Mouse (Mus musculus): ENCODE measurements around the gene Thegl.
"Not testable (repeated sequence)": the region's sequence is repeated elsewhere in the genome, so short reads cannot be mapped to it uniquely, and the experiment has no call there.

The Thegl gene

GRCm38 (mm10) chr5:77015544-77016482, at the start of gene Thegl:
Gene Thegl, plus strand, starts transcription at chr5:77016023.
- DNase-seq (ENCODE audit: low read depth, low spot score) = peak; percentile 90

GRCm38 (mm10) chr5:76969250-76969649, 46.6 kb upstream of the Thegl start:
- DNase-seq (ENCODE audit: low read depth, low spot score) = no peak

- not testable (repeated sequence) for DNase-seq (ENCODE audit: low read depth, low spot score)
These were observed 44.7 kb upstream of the Thegl start for GRCm38 (mm10) chr5:76971115-76971514.

GRCm38 (mm10) chr5:76973488-76973887, 42.3 kb upstream of the Thegl start:
- DNase-seq (ENCODE audit: low read depth, low spot score) = no peak

- DNase-seq (ENCODE audit: low read depth, low spot score) = no peak
These were observed 41.6 kb upstream of the Thegl start for GRCm38 (mm10) chr5:76974207-76974553.

GRCm38 (mm10) chr5:76974554-76975285, 41.1 kb upstream of the Thegl start, which contains the start of gene Srp72:
Gene Srp72, plus strand, starts transcription at chr5:76974683.
- peak; percentile 91 for DNase-seq (ENCODE audit: low read depth, low spot score)

GRCm38 (mm10) chr5:76975736-76976135, 40.1 kb upstream of the Thegl start:
- DNase-seq (ENCODE audit: low read depth, low spot score) = no peak

- DNase-seq (ENCODE audit: low read depth, low spot score) = no peak
These were observed 31.8 kb upstream of the Thegl start for GRCm38 (mm10) chr5:76984015-76984414.

GRCm38 (mm10) chr5:76990789-76991188, 25.0 kb upstream of the Thegl start:
- DNase-seq (ENCODE audit: low read depth, low spot score) = no peak

GRCm38 (mm10) chr5:76993174-76993814, 22.5 kb upstream of the Thegl start:
- DNase-seq (ENCODE audit: low read depth, low spot score) = no peak

- peak; percentile 53 for DNase-seq (ENCODE audit: low read depth, low spot score)
These were observed 17.4 kb upstream of the Thegl start for GRCm38 (mm10) chr5:76998416-76998815.

- DNase-seq (ENCODE audit: low read depth, low spot score) = no peak
These were observed 14.6 kb upstream of the Thegl start for GRCm38 (mm10) chr5:77001192-77001591.

- DNase-seq (ENCODE audit: low read depth, low spot score) = no peak
These were observed 11.6 kb upstream of the Thegl start, which contains the start of gene Arl9 for GRCm38 (mm10) chr5:77004051-77004821. Gene Arl9, plus strand, starts transcription at chr5:77004055.

GRCm38 (mm10) chr5:77010352-77010751, 5.5 kb upstream of the Thegl start:
- no peak for DNase-seq (ENCODE audit: low read depth, low spot score)

GRCm38 (mm10) chr5:77011082-77011481, 4.7 kb upstream of the Thegl start:
- DNase-seq (ENCODE audit: low read depth, low spot score) = no peak

GRCm38 (mm10) chr5:77013171-77013570, 2.7 kb upstream of the Thegl start:
- no peak for DNase-seq (ENCODE audit: low read depth, low spot score)

- DNase-seq (ENCODE audit: low read depth, low spot score) = no peak
These were observed 12.2 kb downstream of the Thegl start for GRCm38 (mm10) chr5:77028034-77028433.

- peak; percentile 12 for DNase-seq (ENCODE audit: low read depth, low spot score)
These were observed 13.9 kb downstream of the Thegl start for GRCm38 (mm10) chr5:77029735-77030134.

GRCm38 (mm10) chr5:77035101-77035500, 19.3 kb downstream of the Thegl start:
- not testable (repeated sequence) for DNase-seq (ENCODE audit: low read depth, low spot score)

GRCm38 (mm10) chr5:77038451-77038850, 22.6 kb downstream of the Thegl start:
- no peak for DNase-seq (ENCODE audit: low read depth, low spot score)

- no peak for DNase-seq (ENCODE audit: low read depth, low spot score)
These were observed 23.6 kb downstream of the Thegl start for GRCm38 (mm10) chr5:77039391-77039790.

Measured in mesoderm, embryonic 11.5 days (tissue).